Mouse (Mus musculus) right cerebral cortex, postnatal 4 days (tissue): ENCODE results near the gene Itga1.

Experiments used
- DNase-seq: peaks from one replicate; pipeline ENCODE4 v3.0.0-alpha.2; 2022

Gene Itga1

DNA sequence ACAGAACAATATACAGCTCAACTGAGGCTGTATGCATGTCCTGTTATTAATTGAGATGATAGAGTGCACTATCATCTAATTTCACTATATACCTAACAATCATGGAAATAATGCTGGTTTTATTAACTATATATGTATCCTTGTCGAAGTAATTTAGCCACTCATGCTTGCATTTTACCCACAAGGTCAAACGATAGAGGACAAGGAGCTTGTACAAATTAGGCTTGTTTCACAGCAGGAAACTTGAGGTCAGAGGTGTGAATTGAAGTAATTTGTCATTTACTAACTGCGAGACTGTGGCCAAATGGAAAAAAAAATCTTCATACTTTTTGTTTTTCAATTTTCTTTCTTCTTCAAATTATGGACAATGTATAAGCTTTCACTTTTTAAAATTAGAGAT, 3.5 kb downstream of the Itga1 start:
- DNase-seq: no peak

DNA sequence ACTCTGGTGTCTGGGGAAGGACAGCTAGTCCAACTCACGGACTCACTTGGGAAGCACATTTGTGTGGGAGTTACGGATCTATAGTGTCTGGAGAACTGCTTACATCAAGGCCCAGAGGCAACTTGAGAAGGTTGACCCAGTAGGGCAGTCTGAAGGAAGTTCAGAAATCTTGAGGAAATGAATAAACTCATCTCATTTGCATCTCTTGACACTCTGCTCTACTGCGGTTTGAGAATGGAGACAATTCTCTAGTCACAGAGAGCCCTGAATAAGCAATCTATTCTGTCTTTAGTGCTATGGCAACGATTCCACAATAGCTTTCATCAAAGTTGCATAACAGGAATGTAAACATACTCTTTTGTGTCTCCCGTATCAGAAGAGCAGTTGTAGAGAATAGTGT, 4.8 kb downstream of the Itga1 start:
- DNase-seq: no peak

DNA sequence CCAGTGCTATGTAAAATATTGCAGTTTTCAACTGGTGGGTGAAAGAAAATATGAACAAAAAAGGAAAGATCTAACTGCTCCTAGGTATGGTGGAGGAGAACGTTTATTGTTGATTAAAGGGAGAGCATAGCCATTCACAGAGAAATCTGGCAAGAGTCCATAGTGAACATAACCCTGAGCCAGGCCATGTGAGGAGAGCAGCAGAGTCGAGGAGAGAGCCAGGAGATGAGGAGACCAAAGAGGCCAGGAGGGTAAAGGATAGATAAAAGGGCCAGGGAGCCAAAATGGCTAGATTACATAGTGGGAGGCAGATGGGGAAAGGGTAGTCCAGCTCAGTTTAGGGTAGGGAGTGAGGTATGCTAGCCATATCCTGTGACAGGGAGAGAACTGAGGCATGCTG, 5.5 kb downstream of the Itga1 start:
- DNase-seq: no peak

DNA sequence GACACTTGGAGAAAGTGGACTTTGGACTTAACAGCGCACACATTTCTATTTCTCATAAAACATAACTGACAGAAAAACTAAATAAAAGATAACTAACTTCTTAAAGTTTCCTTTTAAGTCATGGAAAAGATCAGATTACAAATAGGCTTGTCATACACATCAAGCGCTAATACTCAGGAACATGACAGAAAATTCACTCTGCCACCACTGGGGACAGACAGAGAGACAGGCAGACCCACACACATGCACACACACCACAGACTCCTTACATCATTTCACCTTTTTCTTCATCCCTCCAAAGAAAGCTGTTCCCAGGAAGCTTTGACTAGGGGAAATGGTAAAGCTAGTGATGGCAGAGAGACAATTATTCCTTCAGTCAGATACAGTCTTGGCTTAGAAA, 6.4 kb downstream of the Itga1 start:
- no peak for DNase-seq

DNA sequence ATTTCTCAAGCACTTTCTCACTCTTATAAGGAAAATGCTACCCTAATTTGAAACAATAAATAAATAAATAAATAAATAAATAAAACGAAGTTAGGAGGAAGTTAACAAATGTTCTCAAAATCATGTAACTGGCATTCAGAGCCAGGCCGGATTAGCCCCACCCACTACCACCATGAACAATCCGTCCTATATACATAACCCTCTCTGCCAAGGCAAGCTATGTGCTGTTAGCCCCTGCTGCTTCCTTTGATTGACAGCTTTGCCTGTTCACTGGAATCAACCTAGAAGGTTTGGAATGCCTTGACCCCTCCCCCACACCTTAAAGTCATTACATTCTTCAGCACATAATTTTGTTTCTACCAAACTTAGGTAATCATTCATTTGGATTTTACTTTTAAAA, 10.3 kb downstream of the Itga1 start:
- DNase-seq: no peak

DNA sequence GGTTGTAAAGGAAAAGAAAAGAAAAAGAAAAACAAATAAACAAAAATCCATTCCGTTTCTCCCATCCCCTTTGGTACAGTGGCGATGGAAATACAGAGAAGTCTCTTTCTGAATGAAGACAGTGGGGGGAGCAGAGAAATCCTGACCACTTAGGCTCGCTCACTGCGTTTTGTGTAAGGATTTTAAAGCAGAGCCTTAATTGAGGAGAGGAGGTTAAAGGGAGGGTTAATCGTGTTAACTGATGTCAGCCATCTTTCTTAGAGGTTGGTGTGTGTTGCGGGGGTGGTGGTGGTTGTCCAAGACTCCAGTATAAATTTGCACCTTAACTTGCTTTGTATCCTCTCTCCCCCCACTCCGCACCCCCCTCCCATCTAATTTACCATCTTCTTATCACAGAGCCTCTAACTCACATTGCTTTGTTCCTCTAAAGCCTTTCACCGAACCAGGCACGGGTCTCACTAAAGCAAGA, 10.8 kb downstream of the Itga1 start:
- no peak for DNase-seq

DNA sequence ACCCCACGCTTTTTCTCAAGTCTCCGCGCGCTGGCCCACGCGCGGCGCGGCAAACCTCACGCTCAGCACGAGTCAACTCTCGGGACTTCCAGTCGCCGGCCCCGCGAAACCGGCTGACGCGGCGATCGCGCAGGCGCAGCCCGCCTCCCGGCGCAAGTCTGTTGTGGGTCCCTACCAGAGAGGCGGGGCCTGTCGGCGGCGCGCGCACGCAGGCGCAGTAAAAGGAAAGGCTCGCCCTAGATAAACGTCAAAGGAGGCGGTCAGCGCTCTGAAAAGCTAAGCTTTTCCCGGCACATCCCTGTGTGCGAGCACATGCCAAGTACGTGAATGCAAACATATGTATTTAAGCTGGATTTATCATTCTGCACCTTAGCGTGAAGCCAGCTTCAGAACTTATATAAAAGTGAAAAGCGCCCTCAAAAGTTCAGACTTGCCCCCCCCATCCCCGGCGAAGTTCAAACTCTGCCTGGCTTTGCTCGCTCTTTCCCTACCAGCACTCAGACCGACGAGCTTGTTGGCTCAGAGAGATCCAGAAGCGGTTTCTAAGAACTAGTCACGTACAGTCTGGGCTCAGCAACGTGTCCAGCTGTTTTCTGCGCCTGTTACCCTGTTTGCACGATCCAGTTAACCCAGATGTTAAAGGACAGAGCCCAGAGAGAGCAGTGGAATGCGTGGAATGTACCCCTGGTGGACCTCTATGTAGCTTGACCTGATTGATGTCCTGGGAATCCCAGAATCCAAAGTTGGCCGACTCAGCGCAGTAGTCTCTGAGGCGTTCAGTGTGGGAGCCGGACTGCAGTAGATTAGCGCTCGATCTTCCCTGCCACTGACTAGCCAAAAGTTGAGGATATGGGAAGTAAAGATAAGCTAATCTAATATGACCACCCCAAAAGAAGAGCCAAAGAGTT, 11.4 kb downstream of the Itga1 start, which contains the start of gene Pelo:
Pelo (minus strand) TSS at position 118 of the 908 bp plus-strand sequence.
- peak; percentile 93 for DNase-seq

DNA sequence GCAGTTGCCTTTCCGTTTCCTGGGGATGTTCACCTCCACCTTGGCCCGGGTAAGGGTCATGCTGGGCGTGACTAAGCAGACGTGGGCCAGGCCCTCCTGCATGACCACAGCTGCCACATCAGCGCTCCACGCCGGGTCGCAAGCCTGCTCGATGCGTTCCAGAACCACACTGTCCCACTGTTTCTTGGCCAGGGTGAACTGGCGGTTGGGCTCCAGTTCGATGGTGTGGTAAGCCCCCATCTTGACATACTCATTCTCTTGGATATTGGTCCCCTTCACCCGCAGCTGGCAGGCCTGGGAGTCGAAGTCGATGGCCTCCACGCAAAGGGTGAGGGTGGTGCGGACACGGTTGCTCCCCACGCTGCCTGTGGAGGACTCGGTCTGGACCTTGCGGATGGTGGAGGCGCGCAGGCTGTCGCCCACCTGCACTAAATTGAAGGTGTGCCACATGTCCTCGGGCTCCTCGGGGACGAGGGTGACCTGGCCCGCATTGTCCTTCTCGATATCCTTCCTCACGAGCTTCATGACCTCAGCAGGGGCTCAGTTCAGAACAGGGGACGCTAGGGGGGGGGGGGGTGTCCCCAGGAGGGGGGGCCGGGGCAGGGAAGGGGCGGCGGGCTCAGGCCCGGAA, 12.3 kb downstream of the Itga1 start:
- DNase-seq: peak; percentile 22

DNA sequence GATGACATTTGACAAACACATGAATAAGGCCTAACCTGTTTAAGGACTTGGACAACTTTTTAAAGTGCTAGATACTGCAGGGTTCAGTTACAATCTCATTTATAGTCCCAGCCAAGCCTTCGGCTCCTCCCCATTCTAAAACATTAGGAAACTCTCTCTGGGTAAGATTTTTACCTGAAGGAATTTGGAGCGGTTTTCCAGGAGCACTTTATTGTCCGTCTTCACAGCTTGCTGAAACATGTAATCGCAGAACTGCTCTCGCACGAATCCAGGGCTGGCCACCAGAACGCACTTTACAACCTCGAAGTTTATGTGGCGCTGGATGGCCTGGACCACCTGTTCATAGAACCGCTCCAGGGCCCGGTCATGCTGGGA, 12.8 kb downstream of the Itga1 start:
- DNase-seq: no peak

DNA sequence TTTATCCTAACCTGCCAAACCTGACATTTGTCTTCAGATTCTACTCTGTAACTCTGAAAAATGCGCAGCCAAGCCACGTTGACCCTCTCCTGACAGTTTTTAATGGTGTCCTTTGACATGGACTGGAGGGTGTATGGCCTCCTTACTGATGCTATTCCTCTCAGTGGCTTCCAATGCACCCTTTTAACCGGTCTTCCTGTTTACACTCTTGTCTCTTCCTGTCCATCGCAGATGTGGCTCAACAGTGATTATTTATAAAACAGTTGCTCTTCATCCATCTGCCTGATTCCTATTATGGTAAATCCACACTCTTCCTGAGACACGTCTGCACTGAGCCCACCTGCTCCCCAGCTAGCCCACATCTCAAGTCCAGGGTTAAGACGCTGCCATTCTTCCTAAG, 15.8 kb downstream of the Itga1 start:
- no peak for DNase-seq

DNA sequence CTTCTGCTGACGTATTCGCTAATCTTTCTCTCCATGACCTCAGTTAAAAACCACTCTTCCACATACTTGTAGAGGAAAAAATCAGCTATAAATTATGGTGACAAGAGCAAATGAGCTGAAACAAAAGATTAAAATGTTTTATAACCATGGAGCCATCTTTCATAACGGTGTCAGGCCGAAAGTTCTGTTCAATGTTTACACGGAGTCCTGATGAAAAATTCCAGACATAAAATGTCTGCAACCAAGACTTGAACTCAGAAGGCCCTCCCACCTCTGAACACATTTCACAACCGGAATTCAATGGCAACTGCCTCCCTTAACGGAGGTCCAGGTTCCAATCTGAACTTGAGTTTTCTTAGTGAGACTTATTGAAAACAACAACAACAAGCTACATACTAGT, 19.4 kb downstream of the Itga1 start:
- no peak for DNase-seq

DNA sequence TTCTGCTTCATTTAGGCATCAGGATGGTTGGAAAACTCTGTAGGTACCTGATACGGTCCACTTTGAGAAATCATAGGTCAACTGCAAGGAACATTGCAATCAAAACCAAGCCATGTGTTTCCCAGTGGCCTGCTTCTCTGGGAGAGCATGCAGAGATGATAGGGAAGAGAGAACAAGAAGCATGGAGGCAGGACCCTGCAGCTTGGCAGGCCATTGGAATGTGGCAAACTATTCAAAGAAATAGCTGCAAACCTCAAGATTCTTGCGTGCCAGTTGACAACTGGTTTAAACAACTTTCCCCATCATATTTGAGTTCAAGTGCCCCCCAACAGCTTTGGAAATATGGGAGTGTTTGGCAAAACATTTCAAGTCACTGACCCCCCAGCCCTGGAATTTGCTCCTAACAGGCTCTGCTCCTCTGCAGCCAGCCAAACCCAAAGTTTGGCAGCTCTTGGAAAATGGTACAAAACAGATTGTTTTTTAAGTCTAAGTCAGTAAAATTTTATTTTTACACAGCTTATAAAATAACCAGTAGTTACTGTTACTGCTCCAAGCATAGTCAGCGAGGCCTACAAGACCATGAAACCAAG, 21.7 kb downstream of the Itga1 start:
- no peak for DNase-seq

DNA sequence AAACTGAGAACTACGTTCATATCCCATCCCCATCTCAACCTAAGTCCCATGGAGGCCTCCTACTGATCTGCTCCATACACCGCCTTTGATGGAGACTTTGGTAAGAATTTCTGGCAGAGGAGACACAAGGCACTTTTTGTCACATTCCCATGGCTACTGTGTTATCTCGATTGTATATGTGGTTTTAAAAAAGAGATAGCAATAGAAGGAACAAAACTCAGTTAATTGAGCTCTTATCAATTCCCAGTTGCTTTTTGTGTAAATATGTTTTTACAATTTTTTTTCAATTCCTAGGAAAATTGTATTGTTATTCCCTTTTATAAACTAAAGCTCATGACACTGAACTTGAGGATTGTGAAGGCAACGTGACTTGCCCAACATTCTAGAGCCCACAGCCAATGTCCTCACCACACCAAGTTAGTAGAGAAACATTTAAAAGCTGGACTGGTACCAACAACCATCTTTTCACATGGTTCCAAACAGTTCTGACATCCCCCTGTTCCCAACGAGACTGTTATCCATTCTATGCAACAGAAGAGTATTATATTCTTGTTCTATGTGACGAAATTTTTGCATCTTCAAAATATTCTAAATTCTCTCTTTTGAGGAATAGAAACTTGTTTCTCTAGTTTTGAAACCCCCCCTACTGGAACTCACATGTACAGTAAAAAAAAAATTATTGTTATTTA, 22.6 kb downstream of the Itga1 start:
- no peak for DNase-seq

DNA sequence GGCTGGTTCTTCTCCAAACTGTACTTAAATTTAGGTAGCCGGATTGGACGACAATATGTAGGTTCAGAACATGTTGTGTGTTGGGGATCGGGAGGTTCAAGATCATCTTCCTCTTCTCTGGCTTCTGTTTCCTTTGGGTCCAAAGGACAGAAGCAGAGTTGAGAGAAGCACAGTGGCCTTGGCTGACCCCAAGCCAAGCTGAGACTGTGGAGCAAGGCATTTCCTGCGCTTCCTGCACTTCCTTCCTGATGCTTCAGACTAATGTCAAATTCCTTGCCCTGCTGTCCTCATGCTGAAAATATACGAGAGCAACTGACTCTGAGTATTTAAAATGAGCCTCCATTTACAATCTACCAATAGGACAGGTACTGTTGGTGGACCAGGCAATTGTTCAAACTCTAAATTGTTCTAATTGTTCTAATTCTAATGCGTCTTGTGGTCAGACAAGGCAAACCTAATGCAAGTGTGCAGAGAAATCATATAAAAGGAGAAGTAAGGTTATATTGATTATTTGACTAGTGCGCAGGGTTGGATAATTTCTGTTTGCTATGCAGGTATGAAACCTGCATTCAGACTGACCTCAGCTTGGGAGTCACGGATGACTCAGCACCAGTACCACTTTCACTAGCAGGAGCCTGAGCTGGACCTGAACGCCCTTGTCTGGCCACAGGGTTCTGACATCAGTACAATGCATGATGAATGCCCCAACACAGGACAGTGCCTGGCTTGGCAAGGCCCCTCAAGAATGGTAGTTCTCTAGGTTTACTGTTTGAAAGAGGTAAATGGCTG, 24.2 kb downstream of the Itga1 start:
- DNase-seq: no peak

DNA sequence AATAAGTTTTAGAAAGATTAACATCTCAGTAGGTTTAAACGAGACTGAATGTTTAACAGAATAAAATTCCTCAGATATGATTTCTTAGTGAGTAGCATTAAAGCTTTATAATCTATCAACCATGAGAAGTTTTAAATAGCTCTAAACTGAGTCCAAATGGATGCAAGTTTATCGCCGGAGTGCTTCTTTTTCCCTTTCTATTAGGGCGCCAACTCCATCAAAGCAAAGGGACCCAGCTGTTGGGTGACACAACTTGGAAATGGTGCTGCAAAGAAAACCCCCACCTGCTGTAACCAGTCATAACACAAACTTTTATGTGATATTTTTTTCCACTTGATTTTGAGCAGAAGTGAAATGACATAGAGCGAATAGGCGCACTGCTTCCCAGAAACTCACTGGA, 29.4 kb downstream of the Itga1 start:
- no peak for DNase-seq

DNA sequence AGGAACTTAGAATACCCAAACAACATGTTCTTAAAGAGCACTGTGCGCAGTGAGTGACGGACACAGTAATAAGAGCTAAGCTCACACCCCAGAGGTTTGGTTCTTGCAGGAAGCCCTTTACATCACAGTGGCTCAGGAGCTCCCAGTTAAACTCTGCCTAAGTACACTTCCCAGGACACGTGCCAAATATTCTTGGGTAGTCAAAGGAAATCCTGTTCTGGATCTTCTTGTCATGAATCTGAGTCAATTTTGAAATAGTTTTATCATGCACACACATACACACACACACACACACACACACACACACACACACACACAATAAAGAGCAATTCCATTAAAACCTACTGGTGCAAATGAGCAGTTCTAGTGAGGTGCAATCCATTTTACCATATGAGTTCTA, 30.3 kb downstream of the Itga1 start:
- DNase-seq: no peak

DNA sequence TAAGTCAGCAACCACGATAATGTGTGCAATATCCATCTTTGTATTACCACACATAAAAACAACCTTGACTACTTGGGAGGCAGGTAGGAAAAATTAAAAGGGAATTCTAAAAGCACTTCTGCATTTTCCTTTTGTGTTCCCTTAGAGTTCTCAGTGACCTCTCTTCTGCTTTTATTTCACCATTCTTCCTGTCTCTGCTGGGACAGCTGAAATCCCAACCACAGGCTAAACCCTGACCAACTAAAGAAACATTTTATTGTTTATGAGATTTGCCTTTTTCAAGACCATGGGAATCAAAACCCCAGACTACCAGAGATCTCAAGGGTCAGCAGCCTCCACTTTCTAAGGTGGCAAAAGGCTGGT, 33.8 kb downstream of the Itga1 start:
- no peak for DNase-seq

DNA sequence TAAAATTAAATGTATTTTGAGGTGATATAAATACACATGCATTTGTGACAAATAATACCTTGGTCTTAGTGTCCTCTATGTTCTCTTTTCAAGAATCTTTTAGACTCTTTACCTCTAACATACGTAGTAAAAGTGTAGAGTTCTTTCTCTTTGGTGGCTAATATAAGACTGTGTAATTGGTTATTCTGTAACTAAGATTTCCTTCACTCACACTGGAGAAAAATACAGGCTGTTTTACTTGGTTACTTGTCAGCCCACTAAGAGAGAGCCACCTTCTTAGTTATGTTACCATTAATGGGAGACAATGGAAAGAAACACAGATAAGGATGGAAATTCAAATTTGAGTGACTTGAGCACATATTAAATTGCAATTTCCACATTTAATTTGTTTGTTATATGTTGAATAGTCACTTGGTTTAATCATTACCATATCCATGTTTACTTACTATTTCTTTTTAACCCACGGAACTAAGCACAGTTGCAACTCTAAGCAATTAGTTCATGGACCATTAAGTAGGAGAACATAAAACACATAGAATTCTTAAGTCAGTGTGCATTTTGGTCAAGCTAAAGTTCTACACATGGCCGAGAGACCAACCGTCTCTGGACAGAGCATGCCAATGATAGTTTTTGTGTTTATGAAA, 34.3 kb downstream of the Itga1 start:
- DNase-seq: no peak

DNA sequence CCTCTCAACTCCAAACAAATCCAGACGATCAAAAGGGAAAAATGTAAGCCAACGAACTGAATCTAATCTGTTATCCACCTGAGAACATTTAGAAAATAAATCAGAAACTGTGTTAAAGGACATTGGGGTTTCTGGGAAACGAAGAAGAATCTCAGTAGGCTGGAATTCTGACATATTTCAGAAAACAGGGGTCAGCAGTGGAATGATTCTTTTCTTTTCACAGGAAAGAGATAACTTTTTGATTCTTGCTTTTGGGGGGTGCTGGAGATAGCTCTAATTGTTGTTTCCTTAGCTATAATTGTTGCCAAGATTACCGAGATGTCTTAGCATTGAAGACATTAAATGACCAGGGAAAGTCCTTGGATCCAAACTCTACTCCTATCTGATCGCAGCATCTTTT, 44.2 kb downstream of the Itga1 start:
- DNase-seq: no peak

DNA sequence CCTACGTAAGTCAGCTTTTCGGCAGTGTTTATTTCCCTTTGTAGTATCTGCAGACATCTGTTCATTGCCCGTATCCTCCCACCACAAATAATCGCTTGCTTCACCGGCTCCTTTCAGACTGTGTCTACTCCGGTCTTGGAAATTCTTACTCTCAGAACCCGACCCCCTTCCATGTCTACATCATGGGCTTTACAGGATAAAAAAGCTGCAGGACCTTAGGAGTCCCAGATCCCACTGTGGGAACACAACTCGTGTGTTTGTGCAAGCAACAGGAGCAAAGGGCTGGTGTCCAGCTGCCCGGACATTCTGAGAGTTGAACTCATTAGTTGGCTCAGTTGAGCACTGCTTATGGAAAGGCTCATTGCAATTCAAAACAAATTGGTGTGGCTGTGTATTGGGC, 47.0 kb downstream of the Itga1 start:
- no peak for DNase-seq

DNA sequence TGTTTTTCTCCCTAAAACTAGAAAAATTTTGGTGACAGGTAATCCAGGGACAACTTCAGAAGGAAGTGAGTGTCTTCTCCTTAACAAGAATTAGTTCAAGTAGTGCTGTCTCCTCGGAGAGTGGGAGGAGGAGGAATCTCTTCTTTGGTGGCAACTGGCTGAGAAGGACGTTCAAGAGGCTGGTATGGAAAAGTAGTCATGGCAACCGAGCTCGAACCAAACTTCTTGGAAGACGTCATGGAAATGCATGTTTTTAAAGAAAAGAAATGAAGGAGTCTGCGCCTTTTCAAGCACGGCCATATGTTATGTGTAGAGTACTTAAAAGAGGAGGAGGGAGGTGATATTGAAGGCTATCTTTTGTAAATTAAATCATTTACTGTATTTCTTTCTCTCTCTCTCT, 49.2 kb downstream of the Itga1 start:
- DNase-seq: no peak
